Mouse (Mus musculus) megakaryocyte, embryonic 14.5 days (primary cell): ENCODE data around the gene Lekr1.

ENCODE experiments used
- FLI1 ChIP-seq: IDR thresholded peaks from 2 replicates; pipeline ENCODE4 v1.6.1; 2012; ENCODE audit warnings: low read length, inconsistent platforms, mixed read lengths
- GATA1 ChIP-seq: IDR thresholded peaks from 3 replicates; pipeline ENCODE4 v1.6.1; 2012; ENCODE audit warnings: mixed read lengths, low read length, inconsistent platforms, borderline replicate concordance

GRCm38 (mm10) chr3:65656451-65656850 is 9.6 kb upstream of the Lekr1 start:
- TF ChIP-seq GATA1 (no peak), FLI1 (no peak)
